Mouse (Mus musculus): ENCODE results near the gene Adam11. TPM values are rescaled to one million over a fixed set of nuclear protein-coding genes. Genes with fewer than 3 reads are reported as not detected.
"Not testable (repeated sequence)": the region's sequence is repeated elsewhere in the genome, so short reads cannot be mapped to it uniquely, and the experiment has no call there.

The Adam11 gene
- polyA plus RNA-seq (2015; fragmentation: Nextera tagmentation; extraction: Ambion mirVana): 5.9 and 7.7 TPM in 2 replicates

GRCm38 (mm10) chr11:102761309-102762210, at the start of gene Adam11:
Adam11 (plus strand) TSS chr11:102761439.
- no peaks in the 10 kb centered on the region for H3K9me3 ChIP-seq (replicated peaks; ENCODE audit: low read length)
- H3K4me1 ChIP-seq (replicated peaks; ENCODE audit: insufficient read depth, low read length): peaks cover 9% of the 10 kb centered on the region; the same call in 1 of the 2 replicates
- no peak for TF ChIP-seq CTCF (IDR thresholded peaks at IDR 0.05; ENCODE audit: low read depth)
- no peak within 1 kb of the TSS for H3K27ac ChIP-seq
- peak within 1 kb of the TSS; percentile 68 for H3K9ac ChIP-seq (ENCODE audit: low read depth, low read length)
- peak within 1 kb of the TSS; percentile 55 for H3K4me3 ChIP-seq (replicated peaks; ENCODE audit: low read depth, low read length)
- no peaks in the 10 kb centered on the region for H3K27me3 ChIP-seq (ENCODE audit: insufficient read depth, low read length)
- DNase-seq (ENCODE audit: low spot score): no peak
- H3K36me3 ChIP-seq (ENCODE audit: insufficient read depth, low read length): no peaks in the 10 kb centered on the region
- WGBS: under 1% methylated on average over 54 of the region's 76 CpGs
- ATAC-seq (replicated peaks; ENCODE audit: low FRiP score, low read depth): peak; percentile 35; the same call in 1 of the 2 replicates
- peak within 1 kb of the TSS; percentile 100 for H3K4me2 ChIP-seq (ENCODE audit: low read length)

GRCm38 (mm10) chr11:102712411-102712810, 48.8 kb upstream of the Adam11 start:
- WGBS: 94% methylated on average over 4 of the region's 4 CpGs
- Histone ChIP-seq H3K9ac (ENCODE audit: low read depth, low read length) (no peak overlapping the region), H3K36me3 (ENCODE audit: insufficient read depth, low read length) (no peaks in the 10 kb centered on the region)

DNA sequence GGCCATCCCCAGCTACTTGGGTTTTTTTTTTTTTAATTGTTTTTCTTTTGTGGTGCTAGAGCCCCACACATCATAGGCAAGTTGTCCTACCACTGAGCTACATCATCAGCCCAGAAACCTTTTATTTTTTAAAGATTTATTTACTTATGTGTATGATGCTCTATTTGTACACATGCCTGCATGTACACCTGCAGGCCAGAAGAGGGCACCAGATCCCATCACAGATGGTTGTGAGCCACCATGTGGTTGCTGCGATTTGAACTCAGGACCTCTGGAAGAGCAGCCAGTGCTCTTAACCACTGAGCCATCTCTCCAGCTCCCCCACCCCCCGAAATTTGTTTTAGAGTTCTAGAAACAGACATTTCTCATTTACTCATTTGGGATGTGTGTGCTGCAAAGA, 46.7 kb upstream of the Adam11 start:
- not testable (repeated sequence) for H3K4me2 ChIP-seq (ENCODE audit: low read length); H3K4me3 ChIP-seq (replicated peaks; ENCODE audit: low read depth, low read length); H3K9me3 ChIP-seq (replicated peaks; ENCODE audit: low read length); H3K36me3 ChIP-seq (ENCODE audit: insufficient read depth, low read length); ATAC-seq (replicated peaks; ENCODE audit: low FRiP score, low read depth); DNase-seq (ENCODE audit: low spot score); H3K4me1 ChIP-seq (replicated peaks; ENCODE audit: insufficient read depth, low read length); H3K27ac ChIP-seq; H3K9ac ChIP-seq (ENCODE audit: low read depth, low read length); H3K27me3 ChIP-seq (ENCODE audit: insufficient read depth, low read length)
- peak; percentile 43 for TF ChIP-seq CTCF (IDR thresholded peaks at IDR 0.05; ENCODE audit: low read depth)
- WGBS: 85% methylated on average over 2 of the region's 2 CpGs

More at GRCm38 (mm10) chr11:102712411-102712810, 48.8 kb upstream of the Adam11 start:
- Histone ChIP-seq H3K9me3 (replicated peaks; ENCODE audit: low read length) (no peaks in the 10 kb centered on the region), H3K4me3 (replicated peaks; ENCODE audit: low read depth, low read length) (no peak overlapping the region), H3K27ac (no peak overlapping the region), H3K4me1 (replicated peaks; ENCODE audit: insufficient read depth, low read length) (no peaks in the 10 kb centered on the region), H3K4me2 (ENCODE audit: low read length) (no peak overlapping the region), H3K27me3 (ENCODE audit: insufficient read depth, low read length) (no peaks in the 10 kb centered on the region)
- no peak for ATAC-seq (replicated peaks; ENCODE audit: low FRiP score, low read depth)
- no peak for TF ChIP-seq CTCF (IDR thresholded peaks at IDR 0.05; ENCODE audit: low read depth)
- no peak for DNase-seq (ENCODE audit: low spot score)

GRCm38 (mm10) chr11:102716135-102716534, 45.1 kb upstream of the Adam11 start:
- 79% methylated on average over 7 of the region's 7 CpGs for WGBS
- TF ChIP-seq CTCF (IDR thresholded peaks at IDR 0.05; ENCODE audit: low read depth): no peak
- no peak for ATAC-seq (replicated peaks; ENCODE audit: low FRiP score, low read depth)
- H3K27ac ChIP-seq: no peak overlapping the region
- no peaks in the 10 kb centered on the region for H3K36me3 ChIP-seq (ENCODE audit: insufficient read depth, low read length)
- H3K9ac ChIP-seq (ENCODE audit: low read depth, low read length): no peak overlapping the region
- no peak overlapping the region for H3K4me3 ChIP-seq (replicated peaks; ENCODE audit: low read depth, low read length)
- H3K27me3 ChIP-seq (ENCODE audit: insufficient read depth, low read length): no peaks in the 10 kb centered on the region
- H3K9me3 ChIP-seq (replicated peaks; ENCODE audit: low read length): no peaks in the 10 kb centered on the region; the same call in 1 of the 2 replicates
- H3K4me1 ChIP-seq (replicated peaks; ENCODE audit: insufficient read depth, low read length): no peaks in the 10 kb centered on the region
- H3K4me2 ChIP-seq (ENCODE audit: low read length): no peak overlapping the region
- no peak for DNase-seq (ENCODE audit: low spot score)

GRCm38 (mm10) chr11:102725574-102725973, 35.7 kb upstream of the Adam11 start:
- no peak overlapping the region for H3K4me3 ChIP-seq (replicated peaks; ENCODE audit: low read depth, low read length)
- H3K9me3 ChIP-seq (replicated peaks; ENCODE audit: low read length): no peaks in the 10 kb centered on the region
- H3K27ac ChIP-seq: no peak overlapping the region
- H3K4me1 ChIP-seq (replicated peaks; ENCODE audit: insufficient read depth, low read length): no peaks in the 10 kb centered on the region
- no peak overlapping the region for H3K4me2 ChIP-seq (ENCODE audit: low read length)
- WGBS: 25% methylated on average over 3 of the region's 3 CpGs
- DNase-seq (ENCODE audit: low spot score) (no peak), ATAC-seq (replicated peaks; ENCODE audit: low FRiP score, low read depth) (no peak)
- H3K27me3 ChIP-seq (ENCODE audit: insufficient read depth, low read length): no peaks in the 10 kb centered on the region
- TF ChIP-seq CTCF (IDR thresholded peaks at IDR 0.05; ENCODE audit: low read depth): peak; percentile 61
- H3K36me3 ChIP-seq (ENCODE audit: insufficient read depth, low read length): no peaks in the 10 kb centered on the region
- H3K9ac ChIP-seq (ENCODE audit: low read depth, low read length): no peak overlapping the region

DNA sequence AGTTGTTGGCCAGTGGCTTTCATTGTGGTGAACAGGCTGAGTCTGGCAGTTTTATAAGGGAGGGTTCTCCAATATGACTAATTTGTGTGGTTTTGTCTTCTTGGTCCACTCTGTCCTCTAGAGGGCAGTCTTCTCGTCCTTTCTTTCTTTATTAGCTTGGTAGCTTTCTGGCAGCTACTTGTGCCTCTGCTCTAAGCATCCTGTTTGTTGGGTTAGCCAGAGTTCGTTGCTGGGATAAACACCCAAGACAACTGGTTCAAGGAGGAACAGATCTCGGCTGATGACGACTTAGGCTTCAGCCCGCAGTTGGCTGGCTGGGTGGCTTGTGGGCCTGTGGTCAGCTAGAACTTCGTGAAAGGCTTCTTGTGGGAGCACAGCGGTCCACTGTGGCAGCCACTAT, 32.6 kb upstream of the Adam11 start:
- H3K9me3 ChIP-seq (replicated peaks; ENCODE audit: low read length): no peaks in the 10 kb centered on the region
- ATAC-seq (replicated peaks; ENCODE audit: low FRiP score, low read depth): no peak
- H3K27ac ChIP-seq: no peak overlapping the region
- H3K27me3 ChIP-seq (ENCODE audit: insufficient read depth, low read length): no peaks in the 10 kb centered on the region
- peak; percentile 71 for TF ChIP-seq CTCF (IDR thresholded peaks at IDR 0.05; ENCODE audit: low read depth)
- no peaks in the 10 kb centered on the region for H3K4me1 ChIP-seq (replicated peaks; ENCODE audit: insufficient read depth, low read length)
- no peak overlapping the region for H3K4me3 ChIP-seq (replicated peaks; ENCODE audit: low read depth, low read length)
- no peaks in the 10 kb centered on the region for H3K36me3 ChIP-seq (ENCODE audit: insufficient read depth, low read length)
- no peak overlapping the region for H3K9ac ChIP-seq (ENCODE audit: low read depth, low read length)
- no peak overlapping the region for H3K4me2 ChIP-seq (ENCODE audit: low read length)
- peak; percentile 88 for DNase-seq (ENCODE audit: low spot score)
- WGBS: 34% methylated on average over 7 of the region's 7 CpGs

Data from kidney, postnatal 0 days (tissue).